23 mouse cellular contexts compared by ENCODE assay signal in genomic region chr6:54620357-54620756, GRCm38 (mm10). TPM values are rescaled to one million over a fixed set of nuclear protein-coding genes. Genes with fewer than 3 reads are reported as not detected.
"Had no signal": no experiment of that assay in that cellular context is flagged by ENCODE, and none has a peak within 500 bp of the region (broad histone marks: within the 10 kb centered on the region; RNA-seq: fewer than 3 reads in every experiment).

No protein-coding gene starts in this region.

- H3K4me2 ChIP-seq: liver, embryonic 13.5 days; liver, embryonic 15.5 days; midbrain, embryonic 12.5 days; neural tube, embryonic 13.5 days; neural tube, embryonic 15.5 days; stomach, embryonic 15.5 days had no signal

- H3K9me3 ChIP-seq: liver, embryonic 13.5 days; liver, embryonic 15.5 days; midbrain, embryonic 10.5 days; midbrain, embryonic 12.5 days; neural tube, embryonic 13.5 days; neural tube, embryonic 15.5 days; stomach, embryonic 15.5 days had no signal

- H3K4me3 ChIP-seq: liver, embryonic 13.5 days; liver, embryonic 15.5 days; midbrain, embryonic 10.5 days; midbrain, embryonic 12.5 days; myocyte; neural tube, embryonic 13.5 days; neural tube, embryonic 15.5 days; stomach, embryonic 15.5 days had no signal

- H3K4me1 ChIP-seq: liver, embryonic 13.5 days; liver, embryonic 15.5 days; midbrain, embryonic 10.5 days; midbrain, embryonic 12.5 days; neural tube, embryonic 13.5 days; neural tube, embryonic 15.5 days; stomach, embryonic 15.5 days had no signal

- DNase-seq: liver, embryonic 13.5 days; liver, postnatal 0 days; lung, adult 2 months; midbrain, embryonic 14.5 days; retina, postnatal 1 day; right cerebral cortex, adult 18-20 months; right cerebral cortex, postnatal 25 days; right cerebral cortex, postnatal 4 days; thymus, adult 2 months; thymus, postnatal 25 days; thymus, postnatal 4 days had no signal

- H3K27ac ChIP-seq: liver, embryonic 13.5 days; liver, embryonic 15.5 days; midbrain, embryonic 10.5 days; midbrain, embryonic 12.5 days; neural tube, embryonic 13.5 days; neural tube, embryonic 15.5 days; stomach, embryonic 15.5 days; stomach, postnatal 0 days had no signal

- H3K27me3 ChIP-seq: liver, embryonic 13.5 days; liver, embryonic 15.5 days; midbrain, embryonic 12.5 days; neural tube, embryonic 13.5 days; neural tube, embryonic 15.5 days; stomach, embryonic 15.5 days had no signal

- H3K9ac ChIP-seq: liver, embryonic 13.5 days; liver, embryonic 15.5 days; liver, postnatal 0 days; midbrain, embryonic 12.5 days; neural tube, embryonic 13.5 days; neural tube, embryonic 15.5 days; stomach, embryonic 15.5 days had no signal

- H3K36me3 ChIP-seq: liver, embryonic 15.5 days; stomach, embryonic 15.5 days had no signal

- ATAC-seq: liver, postnatal 0 days; lung, postnatal 0 days; midbrain, embryonic 16.5 days had no signal

RNA-seq across cellular contexts. Expression of gene Fkbp14, which starts 23.2 kb away (rescaled TPM):
- total RNA-seq: megakaryocyte, adult 5-6 weeks had no signal

RNA-seq across cellular contexts. Expression of gene Scrn1, which starts 54.1 kb away (rescaled TPM):
- total RNA-seq: megakaryocyte, adult 5-6 weeks; megakaryocyte-erythroid progenitor cell, adult 5-6 weeks had no signal
